Mouse (Mus musculus) hindbrain, embryonic 13.5 days (tissue): ENCODE data around the gene Larp6. TPM values are rescaled to one million over a fixed set of nuclear protein-coding genes. Genes with fewer than 3 reads are reported as not detected.

Experiments
- ATAC-seq: fragments of 200-750 bp; cut with Nextera tagmentation; 2 replicates; pipeline ENCODE4 v1.8.0; 2017; ENCODE audit warnings: moderate TSS enrichment; ENCODE audit not compliant: low FRiP score
- H3K27ac ChIP-seq: fragments of 300-500 bp; sonication (generic); 2 replicates; pipeline ENCODE4 v1.5.1; 2015; ENCODE audit warnings: inconsistent platforms, mild to moderate bottlenecking, moderate library complexity
- H3K27me3 ChIP-seq: fragments of 300-500 bp; sonication (generic); 2 replicates; pipeline ENCODE4 v1.6.1; 2015; ENCODE audit warnings: mild to moderate bottlenecking, inconsistent platforms
- H3K36me3 ChIP-seq: fragments of 300-500 bp; sonication (generic); 2 replicates; pipeline ENCODE4 v1.6.1; 2015; ENCODE audit warnings: mild to moderate bottlenecking, inconsistent platforms
- H3K4me1 ChIP-seq: fragments of 300-500 bp; sonication (generic); replicated peaks from 2 replicates; pipeline ENCODE4 v1.6.1; 2015; ENCODE audit warnings: inconsistent platforms
- H3K4me2 ChIP-seq: fragments of 300-500 bp; sonication (generic); 2 replicates; pipeline ENCODE4 v1.6.1; 2015; ENCODE audit warnings: inconsistent platforms, mild to moderate bottlenecking, moderate library complexity
- H3K4me3 ChIP-seq: fragments of 300-500 bp; sonication (generic); 2 replicates; pipeline ENCODE4 v1.5.1; 2015; ENCODE audit warnings: mild to moderate bottlenecking, inconsistent platforms
- H3K9ac ChIP-seq: fragments of 300-500 bp; sonication (generic); 2 replicates; pipeline ENCODE4 v1.6.1; 2015; ENCODE audit warnings: mild to moderate bottlenecking, inconsistent platforms
- H3K9me3 ChIP-seq: fragments of 300-500 bp; sonication (generic); 2 replicates; pipeline ENCODE4 v1.6.1; 2016; ENCODE audit warnings: inconsistent platforms
- WGBS: fragments of 180-500 bp; shearing (Covaris S2); methylation state at CpG from one replicate; pipeline ENCODE4 v1.1.7; 2015; 5-methylcytosine and 5-hydroxymethylcytosine counted together
- polyA plus RNA-seq: library from polyadenylated mRNA; unstranded; fragments of >200 nt; fragmentation: Nextera tagmentation; extraction: Ambion mirVana; gene quantifications from 2 replicates; pipeline ENCODE4 v1.2.1, GENCODE M21; 2015

The Larp6 gene
- polyA plus RNA-seq, 1 experiment from 2014 or later, result 10.3 TPM

GRCm38 (mm10) chr9:60692624-60693023 lies 20.2 kb upstream of the Larp6 start:
- H3K9ac ChIP-seq, result no peak overlapping the region
- no peak overlapping the region for H3K4me2 ChIP-seq
- H3K27ac ChIP-seq, result no peak overlapping the region
- ATAC-seq, result no peak
- no peaks in the 10 kb centered on the region for H3K36me3 ChIP-seq
- WGBS, result 79% methylated on average over 4 of the region's 4 CpGs
- no peaks in the 10 kb centered on the region for H3K9me3 ChIP-seq
- no peak overlapping the region for H3K4me3 ChIP-seq
- H3K4me1 ChIP-seq, result peaks cover 6% of the 10 kb centered on the region; the same call in 1 of the 2 replicates
- H3K27me3 ChIP-seq, result 0 out of 2 replicates have a peak, but pooled peaks cover 5% of the 10 kb centered on the region

GRCm38 (mm10) chr9:60693986-60694385 lies 18.8 kb upstream of the Larp6 start:
- Histone ChIP-seq H3K27ac (no peak overlapping the region), H3K36me3 (no peaks in the 10 kb centered on the region), H3K4me3 (no peak overlapping the region), H3K4me1 (no peaks in the 10 kb centered on the region), H3K9ac (no peak overlapping the region), H3K27me3 (0 out of 2 replicates have a peak, but pooled peaks cover 5% of the 10 kb centered on the region), H3K9me3 (no peaks in the 10 kb centered on the region), H3K4me2 (no peak overlapping the region)
- 56% methylated on average over 2 of the region's 2 CpGs for WGBS
- no peak for ATAC-seq

- H3K4me1 ChIP-seq, result peaks cover 6% of the 10 kb centered on the region
- WGBS, result 74% methylated on average over 6 of the region's 6 CpGs
- H3K4me3 ChIP-seq, result no peak overlapping the region
Observed at GRCm38 (mm10) chr9:60696271-60696985, 16.4 kb upstream of the Larp6 start.

GRCm38 (mm10) chr9:60699581-60700231 lies 13.1 kb upstream of the Larp6 start:
- WGBS, result 43% methylated on average over 18 of the region's 18 CpGs
- ATAC-seq, result no peak
- Histone ChIP-seq H3K36me3 (no peaks in the 10 kb centered on the region), H3K9ac (no peak overlapping the region), H3K9me3 (no peaks in the 10 kb centered on the region), H3K4me1 (peaks cover 6% of the 10 kb centered on the region), H3K27ac (no peak overlapping the region), H3K4me2 (0 out of 2 replicates have a peak overlapping the region, but pooled peaks have one; percentile 3), H3K27me3 (no peaks in the 10 kb centered on the region), H3K4me3 (no peak overlapping the region)

More at GRCm38 (mm10) chr9:60696271-60696985, 16.4 kb upstream of the Larp6 start:
- Histone ChIP-seq H3K36me3 (no peaks in the 10 kb centered on the region), H3K4me2 (no peak overlapping the region), H3K27ac (no peak overlapping the region), H3K9me3 (no peaks in the 10 kb centered on the region), H3K9ac (no peak overlapping the region), H3K27me3 (0 out of 2 replicates have a peak, but pooled peaks cover 5% of the 10 kb centered on the region)
- no peak for ATAC-seq

- Histone ChIP-seq H3K36me3 (no peaks in the 10 kb centered on the region), H3K4me2 (no peak overlapping the region), H3K27ac (no peak overlapping the region), H3K9ac (no peak overlapping the region), H3K4me1 (peaks cover 6% of the 10 kb centered on the region), H3K4me3 (no peak overlapping the region), H3K27me3 (0 out of 2 replicates have a peak, but pooled peaks cover 3% of the 10 kb centered on the region), H3K9me3 (no peaks in the 10 kb centered on the region)
- WGBS, result 100% methylated on average over 2 of the region's 2 CpGs
- no peak for ATAC-seq
Observed at GRCm38 (mm10) chr9:60707594-60707993, 5.2 kb upstream of the Larp6 start.

- Histone ChIP-seq H3K4me1 (peaks cover 12% of the 10 kb centered on the region), H3K27ac (no peak overlapping the region), H3K9ac (no peak overlapping the region), H3K9me3 (no peaks in the 10 kb centered on the region), H3K27me3 (0 out of 2 replicates have a peak, but pooled peaks cover 3% of the 10 kb centered on the region), H3K4me3 (no peak overlapping the region), H3K4me2 (no peak overlapping the region), H3K36me3 (no peaks in the 10 kb centered on the region)
- 82% methylated on average over 5 of the region's 5 CpGs for WGBS
- ATAC-seq, result no peak
Observed at GRCm38 (mm10) chr9:60708606-60709005, 4.2 kb upstream of the Larp6 start.

- H3K36me3 ChIP-seq, result no peaks in the 10 kb centered on the region
- H3K9ac ChIP-seq, result no peak overlapping the region
- no peak overlapping the region for H3K4me2 ChIP-seq
- no peaks in the 10 kb centered on the region for H3K9me3 ChIP-seq
- 84% methylated on average over 6 of the region's 6 CpGs for WGBS
- H3K27me3 ChIP-seq, result peaks cover 8% of the 10 kb centered on the region; the same call in 1 of the 2 replicates
- no peak overlapping the region for H3K4me3 ChIP-seq
- peaks cover 23% of the 10 kb centered on the region for H3K4me1 ChIP-seq
- ATAC-seq, result no peak
- no peak overlapping the region for H3K27ac ChIP-seq
Observed at GRCm38 (mm10) chr9:60709721-60710120, 3.1 kb upstream of the Larp6 start.

GRCm38 (mm10) chr9:60712011-60712410 lies 778 bp upstream of the Larp6 start:
- peak overlapping the region; percentile 63; the same call in 1 of the 2 replicates for H3K4me3 ChIP-seq
- peak overlapping the region; percentile 85 for H3K4me2 ChIP-seq
- no peaks in the 10 kb centered on the region for H3K36me3 ChIP-seq
- H3K27ac ChIP-seq, result no peak overlapping the region
- 85% methylated on average over 5 of the region's 5 CpGs for WGBS
- no peaks in the 10 kb centered on the region for H3K9me3 ChIP-seq
- no peak for ATAC-seq
- peaks cover 12% of the 10 kb centered on the region; the same call in 1 of the 2 replicates for H3K27me3 ChIP-seq
- H3K4me1 ChIP-seq, result peaks cover 29% of the 10 kb centered on the region
- no peak overlapping the region for H3K9ac ChIP-seq

- 0 out of 2 replicates have a peak, but pooled peaks have one; percentile 5 for ATAC-seq
- no peak overlapping the region for H3K27ac ChIP-seq
- WGBS, result 49% methylated on average over 4 of the region's 4 CpGs
Observed at GRCm38 (mm10) chr9:60713616-60714015, 827 bp downstream of the Larp6 start.

GRCm38 (mm10) chr9:60714191-60714590 lies 1.4 kb downstream of the Larp6 start:
- no peak for ATAC-seq
- H3K4me3 ChIP-seq, result peak overlapping the region; percentile 63; the same call in 1 of the 2 replicates
- H3K4me1 ChIP-seq, result peaks cover 29% of the 10 kb centered on the region
- no peaks in the 10 kb centered on the region for H3K36me3 ChIP-seq
- WGBS, result 79% methylated on average over 6 of the region's 6 CpGs
- H3K4me2 ChIP-seq, result peak overlapping the region; percentile 85
- peak overlapping the region; percentile 85 for H3K9ac ChIP-seq
- H3K27me3 ChIP-seq, result peaks cover 12% of the 10 kb centered on the region; the same call in 1 of the 2 replicates
- H3K9me3 ChIP-seq, result no peaks in the 10 kb centered on the region
- H3K27ac ChIP-seq, result no peak overlapping the region

More at GRCm38 (mm10) chr9:60713616-60714015, 827 bp downstream of the Larp6 start:
- Histone ChIP-seq H3K9me3 (no peaks in the 10 kb centered on the region), H3K36me3 (no peaks in the 10 kb centered on the region), H3K9ac (peak overlapping the region; percentile 85), H3K4me3 (peak overlapping the region; percentile 63), H3K27me3 (peaks cover 12% of the 10 kb centered on the region; the same call in 1 of the 2 replicates), H3K4me2 (peak overlapping the region; percentile 85), H3K4me1 (peaks cover 29% of the 10 kb centered on the region)

- Histone ChIP-seq H3K9me3 (no peaks in the 10 kb centered on the region), H3K4me1 (peaks cover 29% of the 10 kb centered on the region), H3K36me3 (no peaks in the 10 kb centered on the region), H3K27me3 (peaks cover 12% of the 10 kb centered on the region; the same call in 1 of the 2 replicates), H3K4me2 (0 out of 2 replicates have a peak overlapping the region, but pooled peaks have one; percentile 8), H3K27ac (no peak overlapping the region), H3K4me3 (no peak overlapping the region), H3K9ac (no peak overlapping the region)
- no peak for ATAC-seq
- WGBS, result 91% methylated on average over 4 of the region's 4 CpGs
Observed at GRCm38 (mm10) chr9:60715271-60715670, 2.5 kb downstream of the Larp6 start.

GRCm38 (mm10) chr9:60715828-60716227 lies 3.0 kb downstream of the Larp6 start:
- Histone ChIP-seq H3K4me1 (peaks cover 29% of the 10 kb centered on the region), H3K9me3 (no peaks in the 10 kb centered on the region), H3K9ac (no peak overlapping the region), H3K27me3 (peaks cover 12% of the 10 kb centered on the region; the same call in 1 of the 2 replicates), H3K36me3 (no peaks in the 10 kb centered on the region), H3K27ac (no peak overlapping the region), H3K4me3 (no peak overlapping the region), H3K4me2 (no peak overlapping the region)
- ATAC-seq, result no peak
- whole genome bisulfite sequencing, result 60% methylated on average over 5 of the region's 5 CpGs
